Mouse (Mus musculus): Measurements from ENCODE around the gene Shank3. TPM values are rescaled to one million over a fixed set of nuclear protein-coding genes. Genes with fewer than 3 reads are reported as not detected.

Shank3 gene
- total RNA-seq, 2 experiments from 2014 or later: 28.8 to 32.5 TPM

Other genes with a start within 250 kb of the Shank3 start
- gene Sbf1, start 184.3 kb upstream of the Shank3 start, total RNA-seq (2021): 10 to 100 TPM; 71.9 to 89.4 TPM
- gene Adm2, start 176.9 kb upstream of the Shank3 start, total RNA-seq (2021): not detected
- gene Miox, start 165.2 kb upstream of the Shank3 start, total RNA-seq (2021): 1 to 10 TPM in 1 of 2 experiments, not detected in 1; 4.2 TPM
- gene Lmf2, start 144.0 kb upstream of the Shank3 start, total RNA-seq (2021): 10 to 100 TPM; 34.4 to 40.0 TPM
- 10 to 100 TPM; 67.7 to 69.6 TPM for gene Ncaph2, start 143.9 kb upstream of the Shank3 start, total RNA-seq (2021)
- gene Sco2, start 125.8 kb upstream of the Shank3 start, total RNA-seq (2021): 10 to 100 TPM; 31.9 to 33.3 TPM
- gene Tymp, start 122.6 kb upstream of the Shank3 start, total RNA-seq (2021): under 1 TPM; 0.33 to 0.38 TPM
- gene Odf3b, start 120.3 kb upstream of the Shank3 start, total RNA-seq (2021): under 1 TPM; 0.58 to 0.73 TPM
- gene Klhdc7b, start 114.7 kb upstream of the Shank3 start, total RNA-seq (2021): not detected
- not detected for gene Syce3, start 89.1 kb upstream of the Shank3 start, total RNA-seq (2021)
- gene Cpt1b, start 73.8 kb upstream of the Shank3 start, total RNA-seq (2021): 100 to 1,000 TPM; 115 to 251 TPM
- gene C730034F03Rik, start 70.0 kb upstream of the Shank3 start, total RNA-seq (2021): 1 to 10 TPM; 1.0 to 1.6 TPM
- gene Gm44502, start 69.9 kb upstream of the Shank3 start, total RNA-seq (2021): 1 to 10 TPM; 1.5 to 2.7 TPM
- gene Chkb, start 69.7 kb upstream of the Shank3 start, total RNA-seq (2021): 10 to 100 TPM; 60.5 to 88.0 TPM
- 10 to 100 TPM in 1 of 2 experiments, 1 to 10 TPM in 1; 8.1 to 10.9 TPM for gene Mapk8ip2, start 45.7 kb upstream of the Shank3 start, total RNA-seq (2021)
- gene Arsa, start 22.2 kb upstream of the Shank3 start, total RNA-seq (2021): 10 to 100 TPM; 18.2 to 26.5 TPM
- gene Acr, start 68.7 kb downstream of the Shank3 start, total RNA-seq (2021): not detected
- 1 to 10 TPM; 9.2 to 9.9 TPM for gene Rabl2, start 92.3 kb downstream of the Shank3 start, total RNA-seq (2021)

All from adrenal gland, adult 18-20 months (tissue).